Mouse (Mus musculus) layer of hippocampus, postnatal 14 days (tissue): ENCODE results near the gene Grik4. TPM values are rescaled to one million over a fixed set of nuclear protein-coding genes. Genes with fewer than 3 reads are reported as not detected.
"Not testable (repeated sequence)": the region's sequence is repeated elsewhere in the genome, so short reads cannot be mapped to it uniquely, and the experiment has no call there.

Experiments used
- DNase-seq, 2 experiments: peaks; one replicate each; pipeline ENCODE4 v3.0.0; 2021 to 2022; ENCODE audit warnings: low spot score in 2 of 2, mixed read lengths in 1 of 2
- total RNA-seq, 2 experiments: library from RNA; stranded (reverse); gene quantifications; 2 replicates each; pipeline ENCODE4 v1.2.3; 2021

Gene Grik4
- total RNA-seq, 2 experiments from 2014 or later: 67.1 to 71.4 TPM

DNA sequence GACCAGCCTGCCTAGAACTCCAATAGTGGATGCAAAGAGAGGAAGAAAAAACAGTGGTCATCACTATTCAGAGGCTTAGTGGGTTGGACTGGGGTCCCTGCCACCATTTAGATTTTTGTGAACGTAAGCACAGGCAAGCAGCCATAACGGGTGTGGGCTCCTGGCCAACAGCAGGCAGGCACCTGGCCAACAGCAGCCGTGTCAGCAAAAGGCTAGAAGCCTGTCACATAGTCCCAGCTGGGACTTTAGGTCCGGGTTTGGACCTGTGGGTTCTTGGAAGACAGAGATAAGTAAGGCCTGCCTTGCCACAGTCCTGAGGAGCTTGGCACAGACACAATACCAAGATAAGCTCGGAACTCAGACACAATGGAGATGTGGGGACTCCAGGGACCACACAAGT is 145.1 kb downstream of the Grik4 start:
- peak in 1 of 2 experiments; percentile 38 for DNase-seq

DNA sequence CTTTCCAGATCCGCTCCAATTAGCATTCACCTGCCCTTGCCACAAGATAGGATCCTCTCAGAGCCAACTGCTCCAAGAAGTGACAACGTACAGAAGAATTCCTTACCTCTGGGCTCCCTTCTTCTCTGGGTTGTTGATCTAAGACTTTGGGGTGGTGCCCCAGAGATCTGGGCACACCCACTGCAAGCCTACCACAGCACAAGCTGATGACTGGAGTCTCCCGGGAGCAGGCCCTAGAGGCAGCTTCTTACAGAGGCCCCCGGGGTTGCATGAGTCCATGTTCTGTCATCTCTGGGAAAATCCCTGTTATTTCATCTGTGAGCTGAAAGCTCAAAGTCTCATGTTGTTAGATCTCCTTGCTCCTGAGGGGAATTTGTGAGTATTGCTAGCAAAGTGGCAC is 146.0 kb downstream of the Grik4 start:
- DNase-seq: no peak

DNA sequence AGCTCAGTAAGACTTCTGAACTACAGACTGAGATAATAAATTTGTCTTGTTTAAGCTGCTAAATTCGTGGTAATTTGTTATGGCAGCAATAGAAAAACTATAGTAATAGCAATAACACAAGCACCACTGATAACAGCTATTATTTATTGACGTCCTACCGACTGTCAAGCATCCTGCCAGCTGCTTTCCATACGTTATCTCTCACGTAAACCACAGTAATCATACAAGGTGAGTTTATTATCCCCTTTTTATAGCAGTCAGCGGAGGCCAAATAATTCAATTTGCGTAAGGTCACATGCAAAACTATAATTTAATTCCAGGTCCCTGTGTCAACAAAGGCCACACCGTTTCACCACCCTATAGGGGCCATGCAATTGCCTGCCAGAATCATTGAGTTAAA is 147.0 kb downstream of the Grik4 start:
- no peak for DNase-seq

GRCm38 (mm10) chr9:42795881-42796280 is 148.4 kb downstream of the Grik4 start:
- DNase-seq: no peak

GRCm38 (mm10) chr9:42794006-42794405 is 150.3 kb downstream of the Grik4 start:
- DNase-seq: no peak

DNA sequence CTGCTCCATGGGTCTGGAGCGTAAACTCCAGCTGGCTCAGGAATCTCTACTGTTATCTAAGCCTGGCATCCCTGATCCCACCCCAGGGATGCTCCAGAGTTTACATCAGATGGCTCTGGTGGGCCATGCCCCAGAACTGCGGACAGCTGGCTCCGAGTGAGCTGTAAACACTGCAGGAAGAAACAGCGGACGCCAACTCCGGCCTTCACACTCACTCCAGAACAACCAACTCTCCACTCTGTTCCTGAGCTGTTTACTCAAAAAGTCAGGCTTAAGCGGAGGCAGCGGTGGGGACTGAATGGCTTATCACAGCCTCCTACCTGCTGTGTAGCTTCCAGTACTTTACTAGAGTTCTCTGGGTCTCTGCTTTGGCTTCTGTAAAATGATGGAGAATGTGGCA is 150.7 kb downstream of the Grik4 start:
- no peak for DNase-seq

GRCm38 (mm10) chr9:42792381-42792780 is 151.9 kb downstream of the Grik4 start:
- DNase-seq: no peak

GRCm38 (mm10) chr9:42791779-42792178 is 152.5 kb downstream of the Grik4 start:
- DNase-seq: no peak

DNA sequence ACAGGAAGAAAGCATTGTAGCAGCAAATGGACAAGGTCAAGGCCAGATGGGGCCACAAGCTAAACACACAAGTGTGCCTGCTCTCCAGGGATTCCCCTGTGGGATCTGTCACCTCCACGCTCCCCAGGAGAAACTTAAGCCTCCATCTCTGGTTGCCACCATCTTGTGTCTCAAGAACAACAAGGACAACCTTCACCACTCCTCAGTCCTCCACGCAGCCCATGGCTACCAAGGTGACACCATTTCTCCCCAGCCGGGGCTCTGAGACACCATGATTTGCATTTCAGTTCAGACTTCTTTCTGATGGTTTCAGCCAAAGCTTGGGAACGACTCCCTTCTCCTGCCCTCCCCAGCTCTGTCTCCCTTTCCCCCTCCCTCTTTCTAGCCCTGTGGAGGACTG is 152.9 kb downstream of the Grik4 start:
- no peak for DNase-seq

- peak in 1 of 2 experiments; percentile 59 for DNase-seq
Observed at GRCm38 (mm10) chr9:42788471-42788870, 155.8 kb downstream of the Grik4 start.

DNA sequence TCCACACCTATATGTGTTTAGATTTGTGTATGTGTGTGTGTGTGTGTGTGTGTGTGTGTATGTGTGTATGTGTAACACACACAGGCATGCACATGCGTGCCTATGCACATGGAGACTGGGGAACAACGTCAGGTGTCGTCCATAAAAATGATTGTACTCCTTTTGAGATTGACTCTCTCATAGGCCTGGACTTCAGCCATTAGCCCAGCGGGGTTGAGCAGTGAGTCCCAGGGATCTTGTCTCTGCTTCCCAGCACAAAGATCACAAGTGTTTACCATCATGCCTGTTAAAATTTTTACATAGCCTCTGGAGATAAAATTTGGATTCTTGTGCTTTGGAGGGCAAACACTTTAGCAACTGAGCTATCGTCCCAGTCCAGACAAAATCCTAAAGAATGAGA is 157.4 kb downstream of the Grik4 start:
- DNase-seq: no peak

GRCm38 (mm10) chr9:42786286-42786685 is 158.0 kb downstream of the Grik4 start:
- DNase-seq: no peak

DNA sequence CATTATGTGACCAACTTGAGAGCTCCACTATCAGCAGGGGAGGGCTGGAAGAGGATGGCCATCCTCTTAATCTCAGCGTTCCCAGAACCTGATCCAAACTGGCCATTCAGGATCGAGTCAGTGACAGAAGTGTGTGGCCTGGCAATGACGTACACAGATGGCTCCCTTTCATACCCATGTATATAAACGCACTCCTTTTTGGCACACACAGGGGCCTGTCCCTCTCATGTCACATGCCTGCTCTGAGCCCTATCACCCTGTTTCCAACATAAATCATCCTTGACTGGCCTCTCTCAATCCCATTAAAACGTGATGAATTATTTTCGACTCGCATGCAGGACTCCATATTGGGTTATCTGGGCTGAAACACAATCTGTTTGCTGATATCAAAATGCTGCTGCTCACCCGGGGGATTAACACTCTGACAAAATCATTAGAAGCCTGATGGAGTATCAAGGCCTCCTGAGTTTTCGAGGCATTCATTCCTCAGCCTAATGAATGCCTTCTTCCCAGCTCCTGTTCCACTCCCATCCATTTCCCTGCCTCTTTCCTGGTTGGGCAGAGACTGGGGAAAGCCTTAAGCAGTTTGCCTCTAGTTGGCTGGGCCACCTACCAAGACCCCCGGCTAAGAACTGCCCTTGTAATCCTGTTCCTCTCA is 159.0 kb downstream of the Grik4 start:
- no peak for DNase-seq

- DNase-seq: no peak
Observed at GRCm38 (mm10) chr9:42783248-42783903, 160.9 kb downstream of the Grik4 start.

DNA sequence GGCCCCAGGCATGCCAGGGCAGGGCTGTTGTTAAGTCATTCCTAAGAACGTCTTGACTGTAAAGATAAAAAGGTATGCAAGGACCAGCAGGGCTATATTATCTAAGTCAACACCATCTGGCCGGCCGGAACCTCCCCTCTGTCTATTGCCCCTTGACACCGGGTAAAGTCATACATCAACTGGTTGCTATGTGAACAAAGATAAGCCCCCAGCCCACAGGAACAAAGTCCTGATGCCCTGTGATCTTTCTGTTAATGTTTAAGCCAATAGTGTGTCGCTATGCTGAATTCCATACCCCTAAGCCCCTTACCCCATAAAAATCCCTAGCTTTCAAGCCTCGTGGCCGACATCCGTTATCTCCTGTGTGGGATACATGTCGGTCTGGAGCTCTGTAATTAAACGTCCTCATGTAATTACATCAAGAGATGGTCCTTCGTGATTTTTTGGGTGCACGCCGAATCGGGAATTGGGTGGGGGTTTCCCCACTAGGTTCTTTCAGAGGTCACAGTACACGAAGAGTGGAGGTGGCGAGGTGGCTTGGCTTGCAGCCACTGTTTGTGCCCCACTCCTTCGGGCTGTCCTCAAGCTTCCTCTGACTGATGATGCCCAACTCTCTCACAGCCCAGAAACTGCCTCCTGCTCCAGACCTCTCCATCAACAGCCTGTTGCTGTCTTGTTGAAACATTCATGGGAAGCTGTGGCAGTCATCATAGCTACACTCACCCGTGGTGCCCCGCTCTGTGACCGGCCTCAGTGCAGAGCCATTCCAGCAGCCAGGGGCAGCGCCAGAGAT is 165.6 kb downstream of the Grik4 start:
- not testable (repeated sequence) for DNase-seq

- no peak for DNase-seq
Observed at GRCm38 (mm10) chr9:42777913-42778312, 166.4 kb downstream of the Grik4 start.

DNA sequence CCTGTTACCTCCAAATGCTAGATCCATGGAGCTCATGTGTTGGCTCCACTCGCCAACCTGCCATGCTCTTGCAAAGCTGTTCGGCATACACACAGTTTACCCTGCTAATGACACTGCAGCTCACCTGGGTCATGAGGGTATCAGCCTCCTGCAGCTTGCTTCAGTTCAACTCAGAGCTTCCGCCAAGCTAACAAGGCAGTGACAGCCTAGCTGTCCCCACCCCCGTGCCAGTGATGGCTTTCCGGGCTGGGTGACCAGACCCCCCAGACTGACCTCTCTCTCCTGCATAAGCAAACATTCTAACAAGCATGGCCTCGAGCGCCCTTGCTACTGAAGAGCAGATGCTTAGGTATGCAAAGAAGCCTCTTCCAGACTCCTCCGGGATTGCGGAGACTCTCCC is 167.5 kb downstream of the Grik4 start:
- DNase-seq: no peak

DNA sequence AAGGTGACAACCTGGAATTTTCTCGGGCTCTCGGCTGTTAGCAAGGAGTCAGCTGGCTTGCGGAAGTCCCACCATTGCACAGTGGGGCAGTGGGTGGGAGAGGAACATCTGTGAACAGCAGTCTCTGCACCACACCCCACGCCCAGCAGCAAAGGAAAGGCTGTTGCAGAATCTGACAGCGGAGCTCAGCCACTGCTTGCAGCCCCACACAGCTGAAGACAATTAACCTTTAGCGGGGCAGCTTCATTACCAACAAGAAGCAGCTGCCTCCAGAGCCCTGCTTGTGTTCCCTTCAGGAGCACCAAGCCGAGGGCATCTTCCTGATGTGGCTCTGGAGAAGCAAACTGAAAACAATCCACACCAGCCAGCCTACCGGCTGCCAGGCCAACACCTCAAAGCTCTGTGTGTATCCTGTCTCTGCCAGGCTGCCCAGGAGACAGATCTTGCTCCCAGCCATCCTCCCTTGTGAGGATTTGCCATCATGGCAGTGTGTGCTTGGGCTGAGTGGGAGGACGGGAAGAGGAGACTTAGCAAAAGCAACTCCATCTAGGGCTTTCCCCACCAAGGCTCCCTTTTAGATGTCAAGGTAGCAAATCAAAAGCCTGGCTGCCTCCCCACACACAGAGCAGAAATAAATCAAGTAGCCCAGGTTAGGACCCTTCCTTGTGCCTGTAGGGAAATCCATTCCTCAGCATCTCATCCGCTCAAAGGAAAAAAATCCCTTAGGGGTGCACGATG is 179.3 kb downstream of the Grik4 start:
- DNase-seq: no peak

GRCm38 (mm10) chr9:42758682-42759205 is 185.5 kb downstream of the Grik4 start:
- DNase-seq: no peak

GRCm38 (mm10) chr9:42757012-42757640 is 187.2 kb downstream of the Grik4 start:
- DNase-seq: no peak

DNA sequence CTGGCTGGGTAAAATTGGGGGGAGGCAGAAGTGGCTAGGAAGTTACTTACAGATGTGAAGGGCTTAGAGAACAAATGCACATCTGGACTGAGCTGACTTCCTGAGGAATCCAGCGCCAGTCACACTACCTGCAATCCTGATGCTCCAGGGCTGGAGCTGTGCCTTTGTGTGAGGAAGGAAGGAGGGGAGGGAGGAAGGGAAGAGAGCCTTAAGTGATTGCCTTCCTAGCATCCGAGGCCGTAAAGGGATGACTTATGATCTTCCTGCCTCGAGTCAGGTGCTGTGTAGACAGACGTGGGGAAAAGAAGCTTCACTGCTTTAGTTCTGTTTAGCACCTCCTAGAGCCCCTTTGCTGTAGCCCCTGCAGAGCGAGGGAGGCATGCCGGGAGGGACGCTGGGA is 189.6 kb downstream of the Grik4 start:
- DNase-seq: no peak
